Mouse (Mus musculus): ENCODE data around the gene Gm3317. TPM values are rescaled to one million over a fixed set of nuclear protein-coding genes. Genes with fewer than 3 reads are reported as not detected.
"Not testable (repeated sequence)": the region's sequence is repeated elsewhere in the genome, so short reads cannot be mapped to it uniquely, and the experiment has no call there.

Gene Gm3317
- not detected in 2 replicates for polyA plus RNA-seq (2015; fragmentation: Nextera tagmentation; extraction: Ambion mirVana)

GRCm38 (mm10) chr14:5164235-5164634 is at the start of gene Gm3317:
TSS of gene Gm3317 (plus strand) at chr14:5164535.
- not testable (repeated sequence) for H3K4me2 ChIP-seq (replicated peaks); H3K27me3 ChIP-seq; H3K9me3 ChIP-seq (replicated peaks); H3K9ac ChIP-seq; ATAC-seq (ENCODE audit: insufficient number of reproducible peaks, low FRiP score, low TSS enrichment, low read depth); H3K4me1 ChIP-seq; H3K4me3 ChIP-seq (replicated peaks); H3K27ac ChIP-seq (replicated peaks); H3K36me3 ChIP-seq
- WGBS = no CpG with 5 or more reads among the region's 1 CpGs

DNA sequence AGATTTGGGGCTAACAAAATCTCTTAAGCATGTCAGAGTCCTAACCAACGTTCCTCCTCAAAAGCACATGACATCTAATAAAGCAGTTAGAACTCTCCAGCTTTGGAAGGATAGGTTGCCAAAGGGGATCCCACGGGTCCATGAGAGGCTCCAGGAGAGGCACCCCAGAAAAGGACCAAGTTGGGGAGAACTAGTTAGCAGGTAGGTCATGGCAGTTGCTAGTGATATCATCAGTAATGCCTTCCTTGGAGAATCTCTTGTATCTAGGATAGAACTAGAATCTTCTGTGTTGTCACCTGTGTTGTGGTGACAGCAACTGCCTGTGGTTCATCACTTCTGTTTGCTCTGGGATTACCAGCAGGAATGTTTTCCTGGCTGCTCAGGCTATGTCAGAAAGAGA is 33.1 kb upstream of the Gm3317 start, which contains the start of gene Gm8279:
Gm8279 (plus strand) TSS at position 301 of the 400 bp plus-strand sequence.
- 69% methylated on average over 2 of the region's 2 CpGs for WGBS

DNA sequence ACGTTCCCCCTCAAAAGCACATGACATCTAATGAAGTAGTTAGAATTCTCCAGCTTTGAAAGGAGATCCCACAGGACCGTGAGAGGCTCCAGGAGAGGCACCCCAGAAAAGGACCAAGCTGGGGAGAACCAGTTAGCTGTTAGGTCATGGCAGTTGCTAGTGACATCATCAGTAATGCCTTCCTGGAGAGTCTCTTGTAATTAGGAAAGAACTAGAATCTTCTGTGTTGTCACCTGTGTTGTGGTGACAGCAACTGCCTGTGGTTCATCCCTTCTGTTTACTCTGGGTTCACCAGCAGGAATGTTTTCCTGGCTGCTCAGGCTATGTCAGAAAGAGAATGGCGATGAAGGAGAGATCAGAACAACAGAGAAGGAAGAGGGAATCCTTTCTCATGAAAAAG is 21.2 kb downstream of the Gm3317 start, which contains the start of gene Gm8271:
Gm8271 (plus strand) TSS at position 301 of the 400 bp plus-strand sequence.
- H3K9me3 ChIP-seq (replicated peaks); ATAC-seq (ENCODE audit: insufficient number of reproducible peaks, low FRiP score, low TSS enrichment, low read depth); H3K4me2 ChIP-seq (replicated peaks); H3K9ac ChIP-seq; H3K27ac ChIP-seq (replicated peaks); H3K4me3 ChIP-seq (replicated peaks); H3K27me3 ChIP-seq; H3K36me3 ChIP-seq; H3K4me1 ChIP-seq: not testable (repeated sequence)
- WGBS = no CpG with 5 or more reads among the region's 3 CpGs

More for the DNA sequence above, 33.1 kb upstream of the Gm3317 start, which contains the start of gene Gm8279:
- not testable (repeated sequence) for H3K9me3 ChIP-seq (replicated peaks); H3K27me3 ChIP-seq; H3K4me3 ChIP-seq (replicated peaks); H3K4me2 ChIP-seq (replicated peaks); H3K36me3 ChIP-seq; ATAC-seq (ENCODE audit: insufficient number of reproducible peaks, low FRiP score, low TSS enrichment, low read depth); H3K9ac ChIP-seq; H3K27ac ChIP-seq (replicated peaks); H3K4me1 ChIP-seq

Other genes starting within 250 kb of the Gm3317 start
- not detected in 2 replicates for gene Gm8297, start 180.6 kb upstream of the Gm3317 start, polyA plus RNA-seq (2015; fragmentation: Nextera tagmentation; extraction: Ambion mirVana)
- gene Gm3298, start 148.6 kb upstream of the Gm3317 start, polyA plus RNA-seq (2015; fragmentation: Nextera tagmentation; extraction: Ambion mirVana) = not detected in 2 replicates
- not detected in 2 replicates for gene 4930555G01Rik, start 113.9 kb upstream of the Gm3317 start, polyA plus RNA-seq (2015; fragmentation: Nextera tagmentation; extraction: Ambion mirVana)
- 0.12 and 0.47 TPM in 2 replicates for gene Gm8281, start 93.5 kb upstream of the Gm3317 start, polyA plus RNA-seq (2015; fragmentation: Nextera tagmentation; extraction: Ambion mirVana)
- not detected in 2 replicates for gene Gm8279, start 33.0 kb upstream of the Gm3317 start, polyA plus RNA-seq (2015; fragmentation: Nextera tagmentation; extraction: Ambion mirVana)
- gene Gm8271, start 21.3 kb downstream of the Gm3317 start, polyA plus RNA-seq (2015; fragmentation: Nextera tagmentation; extraction: Ambion mirVana) = not detected in 2 replicates
- gene Gm3526, start 96.0 kb downstream of the Gm3317 start, polyA plus RNA-seq (2015; fragmentation: Nextera tagmentation; extraction: Ambion mirVana) = not detected in 2 replicates
- not detected in 2 replicates for gene Gm3542, start 170.4 kb downstream of the Gm3317 start, polyA plus RNA-seq (2015; fragmentation: Nextera tagmentation; extraction: Ambion mirVana)
- gene Gm3500, start 224.5 kb downstream of the Gm3317 start, polyA plus RNA-seq (2015; fragmentation: Nextera tagmentation; extraction: Ambion mirVana) = 0.12 and 0.17 TPM in 2 replicates

Data from embryonic facial prominence, embryonic 15.5 days (tissue).